Mouse (Mus musculus): Measurements from ENCODE around the gene Kbtbd12. TPM values are rescaled to one million over a fixed set of nuclear protein-coding genes. Genes with fewer than 3 reads are reported as not detected.

Gene Kbtbd12
- polyA plus RNA-seq, 1 experiment = 0.19 TPM

GRCm38 (mm10) chr6:88587091-88587490 is 50.7 kb downstream of the Kbtbd12 start:
- WGBS = 77% methylated on average over 3 of the region's 3 CpGs

GRCm38 (mm10) chr6:88583950-88584349 is 53.8 kb downstream of the Kbtbd12 start:
- DNase-seq (ENCODE audit: low read depth in 1 of 2, low spot score in 2 of 2) = no peak
- Histone ChIP-seq H3K36me3 (ENCODE audit: control insufficient read depth, insufficient read depth, low read length) (no peaks in the 10 kb centered on the region), H3K4me3 (ENCODE audit: extremely low read depth, insufficient read depth, insufficient read length) (no peak overlapping the region), H3K27me3 (ENCODE audit: control insufficient read depth, insufficient read depth, low read length) (no peaks in the 10 kb centered on the region), H3K27ac (ENCODE audit: insufficient read depth, low read length) (no peak overlapping the region), H3K4me1 (ENCODE audit: control insufficient read depth, insufficient read depth, insufficient read length) (no peaks in the 10 kb centered on the region)
- 56% methylated on average over 4 of the region's 4 CpGs for WGBS
- TF ChIP-seq CTCF (IDR thresholded peaks at IDR 0.05; ENCODE audit: extremely low read depth, insufficient read depth, insufficient read length, insufficient replicate concordance) (no peak), POLR2A (IDR thresholded peaks at IDR 0.05; ENCODE audit: low read depth, low read length) (no peak)

More at GRCm38 (mm10) chr6:88587091-88587490, 50.7 kb downstream of the Kbtbd12 start:
- Histone ChIP-seq H3K4me3 (ENCODE audit: extremely low read depth, insufficient read depth, insufficient read length) (no peak overlapping the region), H3K27ac (ENCODE audit: insufficient read depth, low read length) (no peak overlapping the region), H3K4me1 (ENCODE audit: control insufficient read depth, insufficient read depth, insufficient read length) (no peaks in the 10 kb centered on the region), H3K36me3 (ENCODE audit: control insufficient read depth, insufficient read depth, low read length) (no peaks in the 10 kb centered on the region), H3K27me3 (ENCODE audit: control insufficient read depth, insufficient read depth, low read length) (no peaks in the 10 kb centered on the region)
- no peak for TF ChIP-seq CTCF (IDR thresholded peaks at IDR 0.05; ENCODE audit: extremely low read depth, insufficient read depth, insufficient read length, insufficient replicate concordance)
- no peak for TF ChIP-seq POLR2A (IDR thresholded peaks at IDR 0.05; ENCODE audit: low read depth, low read length)
- no peak for DNase-seq (ENCODE audit: low read depth in 1 of 2, low spot score in 2 of 2)

GRCm38 (mm10) chr6:88576495-88576894 is 61.3 kb downstream of the Kbtbd12 start:
- DNase-seq (ENCODE audit: low read depth in 1 of 2, low spot score in 2 of 2) = no peak
- Histone ChIP-seq H3K4me3 (ENCODE audit: extremely low read depth, insufficient read depth, insufficient read length) (no peak overlapping the region), H3K36me3 (ENCODE audit: control insufficient read depth, insufficient read depth, low read length) (no peaks in the 10 kb centered on the region), H3K27me3 (ENCODE audit: control insufficient read depth, insufficient read depth, low read length) (no peaks in the 10 kb centered on the region), H3K27ac (ENCODE audit: insufficient read depth, low read length) (no peak overlapping the region), H3K4me1 (ENCODE audit: control insufficient read depth, insufficient read depth, insufficient read length) (no peaks in the 10 kb centered on the region)
- WGBS = 92% methylated on average over 11 of the region's 11 CpGs
- TF ChIP-seq CTCF (IDR thresholded peaks at IDR 0.05; ENCODE audit: extremely low read depth, insufficient read depth, insufficient read length, insufficient replicate concordance) (no peak), POLR2A (IDR thresholded peaks at IDR 0.05; ENCODE audit: low read depth, low read length) (no peak)

- 56% methylated on average over 7 of the region's 7 CpGs for WGBS
- no peak overlapping the region for H3K27ac ChIP-seq (ENCODE audit: insufficient read depth, low read length)
- H3K36me3 ChIP-seq (ENCODE audit: control insufficient read depth, insufficient read depth, low read length) = no peaks in the 10 kb centered on the region
- H3K27me3 ChIP-seq (ENCODE audit: control insufficient read depth, insufficient read depth, low read length) = no peaks in the 10 kb centered on the region
- TF ChIP-seq CTCF (IDR thresholded peaks at IDR 0.05; ENCODE audit: extremely low read depth, insufficient read depth, insufficient read length, insufficient replicate concordance) (no peak), POLR2A (IDR thresholded peaks at IDR 0.05; ENCODE audit: low read depth, low read length) (no peak)
- no peak for DNase-seq (ENCODE audit: low read depth in 1 of 2, low spot score in 2 of 2)
- H3K4me3 ChIP-seq (ENCODE audit: extremely low read depth, insufficient read depth, insufficient read length) = no peak overlapping the region
- H3K4me1 ChIP-seq (ENCODE audit: control insufficient read depth, insufficient read depth, insufficient read length) = no peaks in the 10 kb centered on the region
Observed at GRCm38 (mm10) chr6:88566676-88567075, 71.1 kb downstream of the Kbtbd12 start.

GRCm38 (mm10) chr6:88565033-88565432 is 72.7 kb downstream of the Kbtbd12 start:
- 55% methylated on average over 6 of the region's 6 CpGs for WGBS

GRCm38 (mm10) chr6:88560156-88560555 is 77.6 kb downstream of the Kbtbd12 start:
- whole genome bisulfite sequencing = 89% methylated on average over 4 of the region's 4 CpGs
- no peaks in the 10 kb centered on the region for H3K36me3 ChIP-seq (ENCODE audit: control insufficient read depth, insufficient read depth, low read length)
- TF ChIP-seq POLR2A (IDR thresholded peaks at IDR 0.05; ENCODE audit: low read depth, low read length) (no peak), CTCF (IDR thresholded peaks at IDR 0.05; ENCODE audit: extremely low read depth, insufficient read depth, insufficient read length, insufficient replicate concordance) (no peak)
- no peak for DNase-seq (ENCODE audit: low read depth in 1 of 2, low spot score in 2 of 2)
- no peaks in the 10 kb centered on the region for H3K4me1 ChIP-seq (ENCODE audit: control insufficient read depth, insufficient read depth, insufficient read length)
- no peak overlapping the region for H3K27ac ChIP-seq (ENCODE audit: insufficient read depth, low read length)
- H3K4me3 ChIP-seq (ENCODE audit: extremely low read depth, insufficient read depth, insufficient read length) = no peak overlapping the region
- no peaks in the 10 kb centered on the region for H3K27me3 ChIP-seq (ENCODE audit: control insufficient read depth, insufficient read depth, low read length)

More at GRCm38 (mm10) chr6:88565033-88565432, 72.7 kb downstream of the Kbtbd12 start:
- TF ChIP-seq CTCF (IDR thresholded peaks at IDR 0.05; ENCODE audit: extremely low read depth, insufficient read depth, insufficient read length, insufficient replicate concordance) (no peak), POLR2A (IDR thresholded peaks at IDR 0.05; ENCODE audit: low read depth, low read length) (no peak)
- Histone ChIP-seq H3K4me1 (ENCODE audit: control insufficient read depth, insufficient read depth, insufficient read length) (no peaks in the 10 kb centered on the region), H3K4me3 (ENCODE audit: extremely low read depth, insufficient read depth, insufficient read length) (no peak overlapping the region), H3K27ac (ENCODE audit: insufficient read depth, low read length) (no peak overlapping the region), H3K36me3 (ENCODE audit: control insufficient read depth, insufficient read depth, low read length) (no peaks in the 10 kb centered on the region), H3K27me3 (ENCODE audit: control insufficient read depth, insufficient read depth, low read length) (no peaks in the 10 kb centered on the region)
- DNase-seq (ENCODE audit: low read depth in 1 of 2, low spot score in 2 of 2) = no peak

- 85% methylated on average over 5 of the region's 5 CpGs for WGBS
- TF ChIP-seq POLR2A (IDR thresholded peaks at IDR 0.05; ENCODE audit: low read depth, low read length) = no peak
- Histone ChIP-seq H3K4me3 (ENCODE audit: extremely low read depth, insufficient read depth, insufficient read length) (no peak overlapping the region), H3K27ac (ENCODE audit: insufficient read depth, low read length) (no peak overlapping the region), H3K4me1 (ENCODE audit: control insufficient read depth, insufficient read depth, insufficient read length) (no peaks in the 10 kb centered on the region), H3K27me3 (ENCODE audit: control insufficient read depth, insufficient read depth, low read length) (no peaks in the 10 kb centered on the region), H3K36me3 (ENCODE audit: control insufficient read depth, insufficient read depth, low read length) (no peaks in the 10 kb centered on the region)
- no peak for DNase-seq (ENCODE audit: low read depth in 1 of 2, low spot score in 2 of 2)
Observed at GRCm38 (mm10) chr6:88559688-88560087, 78.1 kb downstream of the Kbtbd12 start.
